In the genomic region with DNA sequence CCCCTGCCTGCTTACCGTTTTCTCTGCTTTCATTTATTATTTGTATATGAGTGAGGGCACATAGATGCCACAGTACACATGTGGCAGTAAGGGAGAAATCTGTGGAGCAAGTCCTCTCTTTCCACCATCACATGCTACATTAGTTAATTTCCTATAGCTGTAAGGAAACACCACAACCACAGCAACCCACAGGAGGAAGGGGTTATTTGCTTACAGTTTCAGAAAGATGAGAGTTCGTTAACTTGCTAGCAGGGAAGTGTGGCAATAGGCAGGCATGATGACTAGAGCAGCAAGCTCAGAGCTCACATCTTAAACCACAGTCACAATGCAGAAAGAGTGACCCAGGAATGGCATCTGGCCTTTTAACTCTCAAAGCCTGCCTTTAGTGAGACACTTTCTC, we compare ENCODE assay signal across 15 mouse cellular contexts. TPM values are rescaled to one million over a fixed set of nuclear protein-coding genes. Genes with fewer than 3 reads are reported as not detected.
DNase-seq lines count a peak whose midpoint lies in the region; ATAC-seq and TF ChIP-seq lines count a peak whose summit lies in the region.
"Had no signal": no experiment of that assay in that cellular context is flagged by ENCODE, and none has a peak within 500 bp of the region (broad histone marks: within the 10 kb centered on the region; RNA-seq: fewer than 3 reads in every experiment).

No protein-coding gene starts in this region.

- H3K79me2 ChIP-seq in CH12.LX (replicated peaks; ENCODE audit: control insufficient read depth, extremely low read depth, insufficient read depth, poor library complexity, severe bottlenecking): no peaks in the 10 kb centered on the region; the same call in 1 of the 2 replicates

- H3K9me3 ChIP-seq in CH12.LX (replicated peaks; ENCODE audit: low read length): peaks cover 2% of the 10 kb centered on the region
- no peaks in the 10 kb centered on the region for H3K9me3 ChIP-seq in midbrain, postnatal 0 days (ENCODE audit: low read length)
- H3K9me3 ChIP-seq: intestine, embryonic 15.5 days; kidney, embryonic 15.5 days; limb, embryonic 13.5 days; midbrain, embryonic 12.5 days had no signal

- peak; percentile 69 for ATAC-seq in inflammation-experienced regulatory T-cells, adult 6 months
- ATAC-seq in midbrain, postnatal 0 days (ENCODE audit: low FRiP score): no peak
- ATAC-seq: intestine, embryonic 15.5 days had no signal

- peaks cover 8 to 24% of the 10 kb centered on the region in 2 experiments for H3K36me3 ChIP-seq in CH12.LX (replicated peaks in 1 of 2; ENCODE audit: control insufficient read depth in 1 of 2, insufficient read depth in 1 of 2, low read length in 1 of 2)
- no peaks in the 10 kb centered on the region for H3K36me3 ChIP-seq in splenic B cell, adult 2 months (ENCODE audit: control insufficient read depth, insufficient read depth, low read length, poor library complexity, severe bottlenecking)
- no peaks in the 10 kb centered on the region for H3K36me3 ChIP-seq in midbrain, postnatal 0 days (ENCODE audit: insufficient read depth, low read length)

- dilution Hi-C loops in CH12.LX (cut with MboI; ENCODE audit: extremely low pct_ligation_motif_present, extremely low pct_unique_long_range_greater_than_20kb, low sequenced_read_pairs): no loop called here

- H3K9ac ChIP-seq in CH12.LX (ENCODE audit: insufficient read depth, low read depth): no peak overlapping the region
- no peak overlapping the region for H3K9ac ChIP-seq in midbrain, postnatal 0 days (replicated peaks; ENCODE audit: low read length, poor library complexity, severe bottlenecking)
- H3K9ac ChIP-seq: intestine, embryonic 15.5 days; kidney, embryonic 15.5 days; limb, embryonic 13.5 days; midbrain, embryonic 12.5 days had no signal

- peaks cover 2 to 55% of the 10 kb centered on the region in 2 experiments; a peak in 2 of 4 replicates for H3K4me1 ChIP-seq in CH12.LX (ENCODE audit: control insufficient read depth in 1 of 2, insufficient read depth in 2 of 2)
- no peaks in the 10 kb centered on the region for H3K4me1 ChIP-seq in midbrain, postnatal 0 days (ENCODE audit: insufficient read depth, low read length)
- H3K4me1 ChIP-seq: intestine, embryonic 15.5 days; kidney, embryonic 15.5 days; limb, embryonic 13.5 days had no signal

- peak; percentile 81 for TF ChIP-seq EP300 in CH12.LX (IDR thresholded peaks at IDR 0.05; ENCODE audit: low read length)

- peak; percentile 38 for DNase-seq in lung, postnatal 36 days
- DNase-seq in lung, postnatal 10 days: no peak
- DNase-seq in CH12.LX (ENCODE audit: extremely low read depth): peak; percentile 71
- DNase-seq in splenic B cell, adult 2 months (ENCODE audit: low read depth, low spot score): peak; percentile 40
- no peak for DNase-seq in ovary, postnatal 14 days (ENCODE audit: low spot score)
- no peak for DNase-seq in midbrain, postnatal 0 days (ENCODE audit: low spot score)
- DNase-seq: cerebellum, postnatal 25 days; gastrocnemius, postnatal 36 days; thymus, postnatal 4 days had no signal

- 90% methylated on average over 2 of the region's 2 CpGs for WGBS in midbrain, postnatal 0 days

- H3K27ac ChIP-seq in CH12.LX (ENCODE audit: insufficient read depth, low read depth): no peak overlapping the region
- H3K27ac ChIP-seq in midbrain, postnatal 0 days (ENCODE audit: low read depth, low read length): no peak overlapping the region
- H3K27ac ChIP-seq: intestine, embryonic 15.5 days; kidney, embryonic 15.5 days; layer of hippocampus, adult 2 months; limb, embryonic 13.5 days; midbrain, embryonic 12.5 days had no signal

- peak overlapping the region; percentile 80; the same call in 1 of the 2 replicates for H3K4me2 ChIP-seq in CH12.LX (ENCODE audit: insufficient read depth, low read depth, poor library complexity, severe bottlenecking)
- H3K4me2 ChIP-seq in midbrain, postnatal 0 days (ENCODE audit: low read depth, low read length, poor library complexity, severe bottlenecking): no peak overlapping the region
- H3K4me2 ChIP-seq: intestine, embryonic 15.5 days; kidney, embryonic 15.5 days; limb, embryonic 13.5 days; midbrain, embryonic 12.5 days had no signal

- H3K4me3 ChIP-seq in CH12.LX (replicated peaks in 1 of 3; ENCODE audit: low read depth in 2 of 3, low read length in 2 of 3, poor library complexity in 1 of 3): no peak overlapping the region
- no peak overlapping the region for H3K4me3 ChIP-seq in midbrain, postnatal 0 days (ENCODE audit: low read depth, low read length)
- H3K4me3 ChIP-seq: intestine, embryonic 15.5 days; kidney, embryonic 15.5 days; layer of hippocampus, adult 2 months; limb, embryonic 13.5 days; midbrain, embryonic 12.5 days had no signal

- no peak for TF ChIP-seq RAD21 in CH12.LX (IDR thresholded peaks at IDR 0.05; ENCODE audit: low read depth, low read length)

- no peak for TF ChIP-seq CTCF in CH12.LX (conservative IDR thresholded peaks at IDR 0.05 in 1 of 2, IDR thresholded peaks at IDR 0.05 in 1 of 2; ENCODE audit: low read depth in 2 of 2, low read length in 2 of 2)
- TF ChIP-seq CTCF in midbrain, postnatal 0 days (IDR thresholded peaks at IDR 0.05): no peak

- TF ChIP-seq POLR2A in CH12.LX (IDR thresholded peaks at IDR 0.05; ENCODE audit: low read depth, low read length): no peak

- in situ Hi-C loops in CH12.LX (cut with MboI; ENCODE audit: low pct_ligation_motif_present, low pct_unique_long_range_greater_than_20kb, low sequenced_read_pairs): loop anchor here (10.0 to 25.0 kb wide), 2 partner anchors 124 to 252 kb away; no protein-coding TSS in a partner anchor

- H3K27me3 ChIP-seq in CH12.LX (replicated peaks): no peaks in the 10 kb centered on the region
- H3K27me3 ChIP-seq in splenic B cell, adult 2 months (ENCODE audit: control insufficient read depth, insufficient read depth, low read length, poor library complexity, severe bottlenecking): no peaks in the 10 kb centered on the region
- no peaks in the 10 kb centered on the region for H3K27me3 ChIP-seq in midbrain, postnatal 0 days (ENCODE audit: insufficient read depth, low read length)
- H3K27me3 ChIP-seq: intestine, embryonic 15.5 days; kidney, embryonic 15.5 days; limb, embryonic 13.5 days; midbrain, embryonic 12.5 days had no signal

TF ChIP-seq in CH12.LX, 34 proteins besides CTCF, POLR2A, EP300 and RAD21:
- TF ChIP-seq MYC (IDR thresholded peaks at IDR 0.05; ENCODE audit: low read depth, low read length) (peak; percentile 79; the same call in 1 of the 2 replicates), NRF1 (IDR thresholded peaks at IDR 0.05; ENCODE audit: low read depth, low read length) (no peak), BHLHE40 (IDR thresholded peaks at IDR 0.05; ENCODE audit: low read depth, low read length) (peak; percentile 71), MXI1 (IDR thresholded peaks at IDR 0.05; ENCODE audit: low read depth, low read length) (no peak), NELFE (IDR thresholded peaks at IDR 0.05; ENCODE audit: low read depth, low read length) (no peak), USF2 (conservative IDR thresholded peaks at IDR 0.05; ENCODE audit: low read depth, low read length) (no peak), RCOR1 (conservative IDR thresholded peaks at IDR 0.05; ENCODE audit: low read depth, low read length) (no peak), MEF2A (IDR thresholded peaks at IDR 0.05; ENCODE audit: borderline replicate concordance, low read depth, low read length) (no peak), TCF12 (IDR thresholded peaks at IDR 0.05; ENCODE audit: low read depth, low read length) (no peak), MAX (IDR thresholded peaks at IDR 0.05; ENCODE audit: low read length) (no peak), ETS1 (conservative IDR thresholded peaks at IDR 0.05; ENCODE audit: low read depth, low read length) (no peak; the same call in 1 of the 2 replicates), JUND (conservative IDR thresholded peaks at IDR 0.05; ENCODE audit: low read depth, low read length) (no peak; the same call in 1 of the 2 replicates), ELF1 (IDR thresholded peaks at IDR 0.05; ENCODE audit: low read depth, low read length) (no peak), CHD2 (IDR thresholded peaks at IDR 0.05; ENCODE audit: low read length) (no peak), USF1 (IDR thresholded peaks at IDR 0.05; ENCODE audit: low read depth, low read length) (no peak), ZNF384 (IDR thresholded peaks at IDR 0.05; ENCODE audit: low read depth, low read length) (no peak), ZKSCAN1 (IDR thresholded peaks at IDR 0.05; ENCODE audit: borderline replicate concordance, low read depth, low read length) (no peak), E2F4 (IDR thresholded peaks at IDR 0.05; ENCODE audit: insufficient replicate concordance, low read depth, low read length) (no peak), ZMIZ1 (IDR thresholded peaks at IDR 0.05; ENCODE audit: low read depth, low read length) (no peak), CHD1 (IDR thresholded peaks at IDR 0.05; ENCODE audit: low read depth, low read length) (no peak), IRF4 (IDR thresholded peaks at IDR 0.05; ENCODE audit: low read depth, low read length) (peak; percentile 57; the same call in 1 of the 2 replicates)

RNA-seq across cellular contexts. Expression of a gene that starts 58.0 kb away (rescaled TPM):
- total RNA-seq in CH12.LX (2012; rRNA removed) (114 and 127 TPM in 2 replicates), CH12.LX (2014; rRNA removed) (175 and 213 TPM in 2 replicates)
- polyA plus RNA-seq in CH12.LX (2012; ENCODE audit: insufficient read length, low read depth): 182 TPM in 2 replicates
- polyA plus RNA-seq in inflammation-experienced regulatory T-cells, adult 6 months (2017; shearing (Covaris generic)): 10 to 100 TPM; 68.4 to 91.6 (median 88.3) TPM
- total RNA-seq in midbrain, postnatal 0 days (2014; rRNA removed): 49.9 and 50.2 TPM in 2 replicates
- 87.3 and 91.7 TPM in 2 replicates for polyA plus RNA-seq in midbrain, postnatal 0 days (2015; fragmentation: Nextera tagmentation; extraction: Ambion mirVana)

Comparison
In these comparisons a context has a peak if more than half of its experiments do, and no peak if none do; other contexts are left out.
1. DNase-seq: peak in lung, postnatal 36 days (single experiment), CH12.LX (single experiment) and splenic B cell, adult 2 months (single experiment); none in lung, postnatal 10 days (single experiment), ovary, postnatal 14 days (single experiment) and midbrain, postnatal 0 days (single experiment).